Comparison of ENCODE assay signal across 9 mouse cellular contexts in genomic region chr5:38879989-38880706, GRCm38 (mm10). TPM values are rescaled to one million over a fixed set of nuclear protein-coding genes. Genes with fewer than 3 reads are reported as not detected.
DNase-seq lines count a peak whose midpoint lies in the region.
"Had no signal": no experiment of that assay in that cellular context is flagged by ENCODE, and none has a peak within 500 bp of the region (broad histone marks: within the 10 kb centered on the region; RNA-seq: fewer than 3 reads in every experiment).

No protein-coding gene starts in this region.

- DNase-seq in adrenal gland, postnatal 10 days, result peak; percentile 13
- DNase-seq in adrenal gland, adult 8-10 months, result no peak
- DNase-seq in kidney, postnatal 10 days, result peak; percentile 25
- no peak for DNase-seq in kidney, postnatal 25 days
- peak; percentile 17 for DNase-seq in right cerebral cortex, postnatal 14 days
- no peak for DNase-seq in right cerebral cortex, postnatal 4 days
- DNase-seq in cerebellum, postnatal 36 days, result no peak
- no peak for DNase-seq in cerebellum, adult 9-10 months

RNA-seq across cellular contexts. Expression of gene Clnk, which starts 3.5 kb away (rescaled TPM):
- total RNA-seq in adrenal gland, postnatal 10 days (2021), result under 1 TPM in 1 of 2 experiments, not detected in 1; 0.39 TPM
- total RNA-seq in adrenal gland, adult 8-10 months (2022), result under 1 TPM in 1 of 4 experiments, not detected in 3; 0.22 TPM
- total RNA-seq: heart, postnatal 14 days had no signal

Comparison
In these comparisons a context has a peak if more than half of its experiments do, and no peak if none do; other contexts are left out.
1. DNase-seq: peak in adrenal gland, postnatal 10 days (single experiment), kidney, postnatal 10 days (single experiment) and right cerebral cortex, postnatal 14 days (single experiment); none in adrenal gland, adult 8-10 months (single experiment), kidney, postnatal 25 days (0 of 2), right cerebral cortex, postnatal 4 days (single experiment), cerebellum, postnatal 36 days (0 of 2) and cerebellum, adult 9-10 months (single experiment).